Mouse (Mus musculus) liver, embryonic 14.5 days (tissue): ENCODE data around the gene Vav2. TPM values are rescaled to one million over a fixed set of nuclear protein-coding genes. Genes with fewer than 3 reads are reported as not detected.

Source experiments
- ATAC-seq: fragments of 200-750 bp; cut with Nextera tagmentation; 2 replicates; pipeline ENCODE4 v1.8.0; 2017; ENCODE audit warnings: moderate number of reproducible peaks, mild to moderate bottlenecking, moderate library complexity; ENCODE audit not compliant: insufficient read depth
- DNase-seq, 3 experiments: peaks; one replicate each; pipeline ENCODE4 v3.0.0-alpha.2; 2012 to 2013; ENCODE audit warnings: low read depth in 3 of 3, low spot score in 3 of 3
- H3K27ac ChIP-seq: fragments of 300-500 bp; sonication (generic); 2 replicates; pipeline ENCODE4 v1.5.1; 2014; ENCODE audit warnings: moderate library complexity, mild to moderate bottlenecking, control low read depth, inconsistent platforms
- H3K27me3 ChIP-seq: fragments of 300-500 bp; sonication (generic); 2 replicates; pipeline ENCODE4 v1.6.1; 2014; ENCODE audit warnings: mild to moderate bottlenecking, low read length, moderate library complexity; ENCODE audit not compliant: control insufficient read depth, insufficient read depth
- H3K36me3 ChIP-seq: fragments of 300-500 bp; sonication (generic); replicated peaks from 2 replicates; pipeline ENCODE4 v1.6.1; 2014; ENCODE audit warnings: low read depth; ENCODE audit not compliant: control insufficient read depth, insufficient read depth
- H3K4me1 ChIP-seq, 2 experiments: fragments of 200-500 bp in 1 of 2; fragments of 300-500 bp in 1 of 2; sonication (generic) in 1 of 2; replicated peaks; 2 replicates each; pipeline ENCODE4 v1.6.1; 2012 to 2014; ENCODE audit warnings: antibody characterized with exemption in 1 of 2, inconsistent platforms in 1 of 2, low read length in 1 of 2; ENCODE audit not compliant: control insufficient read depth in 2 of 2, insufficient read depth in 2 of 2
- H3K4me2 ChIP-seq: fragments of 300-500 bp; sonication (generic); 2 replicates; pipeline ENCODE4 v1.6.1; 2014; ENCODE audit warnings: low read depth, mild to moderate bottlenecking, control low read depth, moderate library complexity
- H3K4me3 ChIP-seq, 2 experiments: fragments of 200-500 bp in 1 of 2; fragments of 300-500 bp in 1 of 2; sonication (generic) in 1 of 2; 2 replicates each; pipeline ENCODE4 v1.5.1; 2012 to 2014; ENCODE audit warnings: low read depth in 2 of 2, low read length in 2 of 2, mild to moderate bottlenecking in 2 of 2, control low read depth in 1 of 2, inconsistent platforms in 1 of 2, moderate library complexity in 1 of 2; ENCODE audit not compliant: insufficient read depth in 1 of 2
- H3K9ac ChIP-seq: fragments of 300-500 bp; sonication (generic); replicated peaks from 2 replicates; pipeline ENCODE4 v1.6.1; 2014; ENCODE audit warnings: mild to moderate bottlenecking, control low read depth, moderate library complexity
- H3K9me3 ChIP-seq: fragments of 300-500 bp; sonication (generic); 2 replicates; pipeline ENCODE4 v1.6.1; 2016; ENCODE audit warnings: low read length, mixed read lengths; ENCODE audit not compliant: control insufficient read depth
- CTCF ChIP-seq: IDR thresholded peaks from 2 replicates; pipeline ENCODE4 v1.5.1; 2016; ENCODE audit warnings: antibody characterized with exemption, low read depth, control low read depth
- EP300 ChIP-seq: IDR thresholded peaks from 2 replicates; pipeline ENCODE4 v1.6.1; 2016; ENCODE audit warnings: antibody characterized with exemption, low read depth
- WGBS: fragments of 180-500 bp; shearing (Covaris S2); extraction: QIAGEN DNeasy Blood & Tissue Kit; methylation state at CpG from one replicate; pipeline ENCODE4 v1.1.7; 2014; ENCODE audit not compliant: insufficient replicate concordance; 5-methylcytosine and 5-hydroxymethylcytosine counted together
- polyA plus RNA-seq, 2 experiments: library from polyadenylated mRNA; depleted of rRNA in 1 of 2; stranded (reverse) in 1 of 2; unstranded in 1 of 2; fragments of >200 nt; fragmentation: Nextera tagmentation in 1 of 2; extraction: Ambion mirVana in 1 of 2; gene quantifications; 2 replicates each; pipeline versions ENCODE4 v1.2.1 to v1.2.3; 2012 to 2014

The Vav2 gene
- polyA plus RNA-seq, 2 experiments: 2.8 to 5.8 TPM

DNA sequence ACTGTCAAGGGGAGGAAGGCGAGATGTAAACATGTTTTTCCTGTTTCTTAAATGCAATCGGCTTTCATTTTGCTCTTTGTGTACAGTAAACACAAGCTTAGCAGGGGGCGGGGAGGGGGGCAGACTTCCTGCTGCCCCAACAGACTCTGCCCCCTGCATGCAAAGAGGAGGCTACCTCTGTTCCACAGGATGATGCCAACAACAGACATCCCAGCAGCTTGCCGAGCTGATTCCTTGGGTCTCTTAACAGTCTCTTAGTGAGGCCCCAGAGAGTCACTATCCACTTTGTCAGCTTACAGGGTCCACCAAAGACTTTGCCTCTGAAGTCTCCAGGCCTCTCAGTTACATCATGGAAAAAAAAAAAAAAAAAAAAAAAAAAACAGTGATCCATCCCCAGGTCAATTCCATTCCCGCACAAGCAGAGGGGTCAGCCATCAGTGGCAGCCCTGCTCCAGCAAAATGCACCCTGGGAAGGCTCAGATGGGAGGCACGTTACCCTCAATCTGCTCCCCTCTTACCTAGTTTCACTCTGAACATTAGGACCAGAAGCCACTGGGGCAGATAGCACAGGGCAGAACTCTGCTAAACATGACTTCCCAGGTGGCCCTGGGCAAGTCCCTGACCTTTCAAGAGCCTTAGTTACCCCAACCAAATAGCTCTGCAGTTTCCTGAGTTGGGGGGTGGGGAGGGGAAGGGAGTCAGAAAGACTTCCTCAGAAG, 22.3 kb downstream of the Vav2 start:
- 58% methylated on average over 6 of the region's 6 CpGs for WGBS
- Histone ChIP-seq H3K36me3 (no peaks in the 10 kb centered on the region), H3K9me3 (no peaks in the 10 kb centered on the region), H3K4me3 (no peak overlapping the region), H3K27ac (no peak overlapping the region), H3K4me2 (no peak overlapping the region), H3K27me3 (no peaks in the 10 kb centered on the region), H3K9ac (no peak overlapping the region), H3K4me1 (peaks cover 0 to 23% of the 10 kb centered on the region in 2 experiments; a peak in 3 of 4 replicates)
- TF ChIP-seq CTCF (no peak), EP300 (no peak)
- DNase-seq (no peak), ATAC-seq (no peak)

DNA sequence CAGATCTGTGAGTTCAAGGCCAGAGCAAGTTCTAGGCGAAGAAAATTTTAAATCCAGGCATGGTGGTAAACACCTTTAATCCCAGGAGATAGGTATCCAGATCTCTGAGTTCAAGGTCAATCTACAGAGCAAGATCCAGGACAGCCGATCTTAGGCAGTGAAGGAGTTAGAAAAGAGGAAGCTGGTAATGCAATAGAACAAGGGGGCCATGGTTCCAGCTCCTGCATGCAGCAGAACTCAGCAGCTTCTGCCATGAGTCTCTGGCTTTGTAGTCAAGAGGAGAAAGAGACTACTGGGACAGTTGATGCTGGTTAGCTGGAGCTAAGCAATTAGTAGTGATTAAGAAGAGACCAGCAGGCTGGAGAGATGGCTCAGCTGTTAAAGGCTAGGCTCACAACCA, 25.3 kb downstream of the Vav2 start:
- TF ChIP-seq EP300 (no peak), CTCF (no peak)
- no peak for ATAC-seq
- Histone ChIP-seq H3K4me1 (peaks cover 0 to 17% of the 10 kb centered on the region in 2 experiments; a peak in 3 of 4 replicates), H3K4me2 (no peak overlapping the region), H3K9ac (no peak overlapping the region), H3K27ac (no peak overlapping the region), H3K27me3 (no peaks in the 10 kb centered on the region), H3K9me3 (no peaks in the 10 kb centered on the region), H3K36me3 (no peaks in the 10 kb centered on the region), H3K4me3 (no peak overlapping the region)
- WGBS: 50% methylated on average over 2 of the region's 2 CpGs
- DNase-seq: no peak

DNA sequence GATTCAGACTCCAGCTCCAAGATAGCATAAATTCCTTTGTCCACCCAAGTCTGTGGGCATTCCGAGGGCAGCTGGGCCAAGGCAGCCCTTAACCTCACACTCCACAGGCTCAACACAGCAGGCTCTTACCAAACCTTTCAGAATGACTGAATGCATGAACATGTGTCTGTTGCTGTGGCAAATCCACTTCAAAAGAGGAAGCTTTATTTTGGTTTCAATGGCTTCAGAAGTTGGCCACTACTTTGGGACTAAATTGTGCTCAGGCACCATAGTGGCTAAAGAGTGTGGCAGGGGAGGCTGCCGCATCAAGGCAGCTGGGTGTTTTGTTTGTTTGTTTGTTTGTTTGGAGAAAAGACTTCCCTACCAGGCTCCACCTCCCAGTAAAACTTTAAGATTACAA, 26.8 kb downstream of the Vav2 start:
- no peak overlapping the region for H3K9ac ChIP-seq
- H3K27ac ChIP-seq: no peak overlapping the region
- H3K36me3 ChIP-seq: no peaks in the 10 kb centered on the region
- peaks cover 0 to 12% of the 10 kb centered on the region in 2 experiments; a peak in 3 of 4 replicates for H3K4me1 ChIP-seq
- WGBS: 82% methylated on average over 2 of the region's 2 CpGs
- no peaks in the 10 kb centered on the region for H3K9me3 ChIP-seq
- ATAC-seq (no peak), DNase-seq (no peak)
- no peaks in the 10 kb centered on the region for H3K27me3 ChIP-seq
- no peak overlapping the region for H3K4me2 ChIP-seq
- H3K4me3 ChIP-seq: no peak overlapping the region
- TF ChIP-seq EP300 (no peak), CTCF (no peak)

DNA sequence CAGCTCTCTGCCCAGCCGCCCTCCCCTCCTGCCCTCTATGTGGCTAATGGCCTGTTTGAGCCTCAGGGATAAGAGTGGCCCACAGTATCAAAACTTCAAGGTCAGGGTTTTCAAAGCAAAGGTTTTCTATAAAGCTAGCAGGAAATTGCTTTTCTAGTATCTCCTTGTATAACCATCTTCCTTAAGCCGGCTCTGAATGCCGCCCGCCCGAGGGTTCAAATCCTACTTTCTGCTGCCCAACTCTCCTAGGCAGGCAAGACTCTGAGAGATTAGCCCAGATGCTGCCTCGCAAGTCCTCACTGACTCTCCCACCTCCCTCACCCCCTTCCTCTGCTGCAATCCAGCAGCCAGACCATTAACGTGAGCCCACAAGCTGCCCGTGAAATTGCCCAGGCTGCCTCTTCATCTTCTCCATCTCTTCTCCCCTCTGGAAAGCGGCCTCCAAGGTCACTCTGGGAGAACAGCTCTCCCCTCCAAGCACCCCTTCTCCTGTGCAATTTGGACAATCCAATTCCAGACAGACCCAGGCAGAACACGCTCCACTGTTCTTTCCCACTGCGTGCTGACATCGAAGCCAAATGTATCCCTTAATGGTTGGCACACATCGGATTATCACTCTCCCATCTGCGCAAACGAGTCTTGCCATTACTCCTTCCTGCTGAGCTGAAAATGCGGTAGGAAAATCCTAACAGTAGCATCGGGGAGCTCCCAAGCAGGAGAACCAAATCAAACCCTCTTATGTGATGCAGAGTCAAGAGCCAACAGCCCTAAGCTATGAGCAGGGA, 30.0 kb downstream of the Vav2 start:
- TF ChIP-seq CTCF (no peak), EP300 (no peak)
- no peak overlapping the region for H3K27ac ChIP-seq
- ATAC-seq: no peak

DNA sequence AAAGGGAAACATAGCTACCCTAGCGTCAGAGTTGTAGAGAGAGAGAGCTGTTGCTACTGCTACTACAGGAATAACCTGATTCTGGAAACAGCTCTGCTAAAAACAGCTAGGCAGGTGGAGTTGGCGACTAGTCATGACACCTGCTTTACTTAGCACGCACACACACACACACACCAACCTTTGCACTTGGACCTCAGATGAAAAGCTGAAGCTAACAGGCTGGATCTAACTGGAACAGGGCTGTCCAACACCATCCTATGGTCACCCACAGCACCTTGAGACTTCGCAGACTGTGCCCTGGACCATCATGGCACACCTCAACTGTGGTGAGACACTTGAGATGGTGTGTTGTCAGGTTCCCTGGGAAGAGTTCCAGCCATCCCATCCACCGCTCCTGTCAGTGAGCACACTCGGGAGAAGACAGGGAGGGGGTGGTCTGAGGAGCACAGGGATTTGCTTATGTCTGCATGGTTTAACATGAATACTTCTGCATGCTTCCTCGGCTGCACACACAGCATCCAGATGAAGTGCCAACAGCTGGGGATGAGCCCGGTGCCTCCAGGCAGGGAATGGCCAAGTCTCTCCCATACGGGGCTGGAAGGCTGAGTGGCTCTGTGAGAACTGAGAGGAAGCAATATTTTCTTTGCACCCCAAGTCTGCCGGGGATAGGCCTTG, 32.5 kb downstream of the Vav2 start:
- no peak for ATAC-seq
- no peak overlapping the region for H3K27ac ChIP-seq
- DNase-seq: no peak
- H3K4me2 ChIP-seq: no peak overlapping the region
- no peak overlapping the region for H3K9ac ChIP-seq
- no peaks in the 10 kb centered on the region for H3K36me3 ChIP-seq
- no peak for TF ChIP-seq CTCF
- TF ChIP-seq EP300: no peak
- H3K9me3 ChIP-seq: no peaks in the 10 kb centered on the region
- no peak overlapping the region for H3K4me3 ChIP-seq
- H3K27me3 ChIP-seq: no peaks in the 10 kb centered on the region
- WGBS: 61% methylated on average over 10 of the region's 10 CpGs
- peaks cover 13 to 23% of the 10 kb centered on the region in 2 experiments for H3K4me1 ChIP-seq

More for the DNA sequence above, 30.0 kb downstream of the Vav2 start:
- Histone ChIP-seq H3K4me2 (no peak overlapping the region), H3K9me3 (no peaks in the 10 kb centered on the region), H3K27me3 (no peaks in the 10 kb centered on the region), H3K4me3 (no peak overlapping the region), H3K4me1 (no peaks in the 10 kb centered on the region; a peak in 1 of 4 replicates), H3K9ac (no peak overlapping the region), H3K36me3 (no peaks in the 10 kb centered on the region)
- DNase-seq: no peak
- WGBS: 72% methylated on average over 17 of the region's 17 CpGs
